Comparison of ENCODE assay signal across 8 mouse cellular contexts in the genomic region with DNA sequence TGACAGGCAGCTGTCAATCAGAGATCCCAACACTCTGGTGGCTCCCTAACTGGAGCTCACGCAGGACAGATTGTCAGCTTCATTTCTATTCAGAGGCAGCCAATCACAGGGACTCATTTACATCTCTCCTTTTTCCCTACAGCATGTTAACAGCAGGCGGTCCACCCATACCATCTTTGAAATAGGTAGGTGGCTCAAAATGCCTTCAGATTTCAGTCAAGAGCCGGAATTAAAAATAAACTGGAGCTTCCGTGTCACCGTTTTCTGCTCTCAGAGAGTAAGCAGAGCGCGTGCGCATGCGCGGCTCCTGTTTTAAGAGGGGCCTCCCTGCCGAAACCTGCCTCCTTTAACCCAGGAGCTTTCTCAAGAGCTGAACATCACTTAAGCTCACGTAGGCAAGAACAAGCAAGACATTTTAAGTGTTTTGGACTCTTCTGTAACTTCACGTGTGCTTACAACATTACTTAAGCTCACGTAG.
DNase-seq lines count a peak whose midpoint lies in the region; TF ChIP-seq lines count a peak whose summit lies in the region.
"Had no signal": no experiment of that assay in that cellular context is flagged by ENCODE, and none has a peak within 500 bp of the region (broad histone marks: within the 10 kb centered on the region; RNA-seq: fewer than 3 reads in every experiment).

No protein-coding gene starts in this region.

- H3K27ac ChIP-seq in cerebellum, adult 2 months (ENCODE audit: insufficient read depth, low read length): no peak overlapping the region
- H3K27ac ChIP-seq: liver, embryonic 14.5 days had no signal

- no peak for TF ChIP-seq CTCF in cerebellum, adult 2 months (IDR thresholded peaks at IDR 0.05; ENCODE audit: borderline replicate concordance, insufficient read depth, low read depth, low read length)

- H3K27me3 ChIP-seq in cerebellum, adult 2 months (ENCODE audit: control insufficient read depth, insufficient read depth, low read length): no peaks in the 10 kb centered on the region

- peak; percentile 71 for DNase-seq in R1 (ENCODE audit: low read depth, low spot score)
- DNase-seq in cerebellum, adult 2 months: peak; percentile 16 to 26
- DNase-seq in frontal cortex, postnatal 36 days (ENCODE audit: low spot score in 2 of 2): peak; percentile 57 to 80
- peak; percentile 50 to 70 for DNase-seq in left cerebral cortex, adult 8-10 months (ENCODE audit: low spot score in 2 of 2)
- DNase-seq in retina, embryonic 14.5 days (ENCODE audit: low spot score): peak; percentile 78
- DNase-seq in ovary, postnatal 14 days (ENCODE audit: low spot score): no peak
- DNase-seq in urinary bladder, postnatal 25 days (ENCODE audit: low spot score): no peak

- WGBS in cerebellum, adult 2 months: 46% methylated on average over 14 of the region's 14 CpGs

- no peak for TF ChIP-seq POLR2A in cerebellum, adult 2 months (IDR thresholded peaks at IDR 0.05; ENCODE audit: borderline replicate concordance, insufficient read depth, low read length)

- H3K4me3 ChIP-seq in cerebellum, adult 2 months (replicated peaks; ENCODE audit: insufficient read depth, low read depth, low read length): peak overlapping the region; percentile 13

- 0 out of 2 replicates have a peak, but pooled peaks cover 2% of the 10 kb centered on the region for H3K4me1 ChIP-seq in cerebellum, adult 2 months (ENCODE audit: control insufficient read depth, insufficient read depth, low read length)

Comparison
In these comparisons a context has a peak if more than half of its experiments do, and no peak if none do; other contexts are left out.
1. DNase-seq: peak in R1 (single experiment), cerebellum, adult 2 months (2 of 2), frontal cortex, postnatal 36 days (2 of 2), left cerebral cortex, adult 8-10 months (2 of 2) and retina, embryonic 14.5 days (single experiment); none in ovary, postnatal 14 days (single experiment) and urinary bladder, postnatal 25 days (single experiment).